Mouse (Mus musculus) neural tube, embryonic 10.5 days (tissue): ENCODE data around the gene Dclre1b.

ENCODE experiments used
- DNase-seq: peaks from one replicate; pipeline ENCODE4 v3.0.0-alpha.2; 2017; ENCODE audit warnings: low spot score; ENCODE audit errors: extremely low spot score

Dclre1b gene

DNA sequence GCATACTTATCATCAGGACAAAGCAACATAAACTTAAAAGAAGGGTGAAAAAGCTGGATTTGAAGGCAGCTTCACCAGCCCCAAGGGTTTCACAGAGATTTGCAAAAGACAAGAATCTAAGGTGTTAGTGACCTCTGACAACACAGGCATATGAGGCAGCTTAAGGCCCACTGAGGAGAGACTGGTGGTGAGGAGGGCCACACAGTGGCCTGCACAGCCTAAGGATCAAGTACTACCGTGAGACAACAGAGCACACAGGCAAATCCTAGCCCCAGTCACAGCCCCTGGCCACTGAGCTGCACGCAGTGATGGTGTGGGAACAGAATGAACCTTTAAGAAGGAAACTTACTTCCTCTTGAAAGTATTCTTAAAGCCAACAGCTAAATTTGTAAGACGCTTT, 35.7 kb downstream of the Dclre1b start:
- DNase-seq, result no peak

DNA sequence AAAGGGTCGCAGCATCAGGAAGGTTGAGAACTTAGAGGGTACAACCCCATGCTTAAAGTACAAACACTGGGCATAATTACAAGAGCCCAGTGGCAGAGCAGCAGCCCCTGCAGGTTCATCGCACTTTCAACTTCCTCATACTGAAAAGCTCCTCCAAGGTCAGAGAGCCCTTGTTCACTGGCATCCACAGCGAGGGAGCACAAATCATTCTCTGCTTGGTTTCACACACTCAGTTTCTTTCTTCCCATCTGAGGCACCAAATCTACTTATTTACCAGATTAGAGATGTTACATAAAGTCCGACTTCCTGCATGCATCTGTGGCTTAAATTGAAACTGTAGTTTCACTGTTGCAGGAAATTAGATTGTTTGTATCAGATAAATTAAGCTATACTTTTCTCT, 36.4 kb downstream of the Dclre1b start:
- DNase-seq, result no peak

DNA sequence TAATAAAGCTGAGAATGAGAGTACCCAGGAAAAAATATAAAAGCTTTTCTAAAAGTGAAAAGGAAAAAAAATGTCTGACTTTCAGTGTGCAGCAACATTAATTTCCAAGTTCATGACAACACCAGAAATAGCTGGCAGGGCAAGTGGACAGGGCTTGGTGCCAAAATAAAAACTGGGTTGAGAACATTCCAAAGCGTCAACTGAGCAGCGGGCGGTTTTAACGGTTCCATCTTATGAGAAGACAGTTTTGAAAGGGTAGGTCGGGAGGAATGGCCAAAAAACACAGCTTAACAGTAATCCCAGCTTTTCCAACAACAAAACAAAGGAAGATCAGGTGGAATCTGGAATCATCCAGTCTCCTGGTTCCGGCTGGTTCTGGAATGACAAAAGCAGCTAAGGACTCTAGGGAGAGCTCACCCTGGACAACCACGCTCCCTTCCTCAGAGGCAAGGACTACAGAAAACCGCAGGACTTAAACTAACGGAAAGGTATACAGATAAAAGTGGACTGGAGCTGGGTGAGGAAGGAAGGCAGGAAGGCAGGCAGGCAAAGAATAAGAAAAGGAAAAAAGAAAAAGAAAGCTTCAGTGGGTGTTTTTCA, 37.6 kb downstream of the Dclre1b start:
- DNase-seq, result no peak

DNA sequence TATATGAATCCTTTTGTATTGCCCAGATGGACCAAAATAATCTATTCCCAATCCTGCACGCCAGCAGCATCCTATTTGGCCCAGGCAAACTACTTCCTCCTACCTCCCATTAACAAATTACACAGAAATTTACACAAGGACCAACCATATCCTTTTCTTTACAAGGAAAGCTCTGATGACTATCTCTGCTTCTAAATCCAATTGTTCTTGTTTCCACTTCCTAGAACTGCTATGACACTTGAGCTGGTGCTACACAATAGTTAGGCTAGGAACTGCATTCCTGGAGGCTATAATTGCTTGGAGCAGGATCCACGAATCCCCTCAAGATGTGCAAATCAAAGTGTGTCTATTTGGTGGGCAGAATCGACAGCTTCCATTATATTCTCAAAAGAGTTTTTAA, 42.5 kb downstream of the Dclre1b start:
- no peak for DNase-seq

DNA sequence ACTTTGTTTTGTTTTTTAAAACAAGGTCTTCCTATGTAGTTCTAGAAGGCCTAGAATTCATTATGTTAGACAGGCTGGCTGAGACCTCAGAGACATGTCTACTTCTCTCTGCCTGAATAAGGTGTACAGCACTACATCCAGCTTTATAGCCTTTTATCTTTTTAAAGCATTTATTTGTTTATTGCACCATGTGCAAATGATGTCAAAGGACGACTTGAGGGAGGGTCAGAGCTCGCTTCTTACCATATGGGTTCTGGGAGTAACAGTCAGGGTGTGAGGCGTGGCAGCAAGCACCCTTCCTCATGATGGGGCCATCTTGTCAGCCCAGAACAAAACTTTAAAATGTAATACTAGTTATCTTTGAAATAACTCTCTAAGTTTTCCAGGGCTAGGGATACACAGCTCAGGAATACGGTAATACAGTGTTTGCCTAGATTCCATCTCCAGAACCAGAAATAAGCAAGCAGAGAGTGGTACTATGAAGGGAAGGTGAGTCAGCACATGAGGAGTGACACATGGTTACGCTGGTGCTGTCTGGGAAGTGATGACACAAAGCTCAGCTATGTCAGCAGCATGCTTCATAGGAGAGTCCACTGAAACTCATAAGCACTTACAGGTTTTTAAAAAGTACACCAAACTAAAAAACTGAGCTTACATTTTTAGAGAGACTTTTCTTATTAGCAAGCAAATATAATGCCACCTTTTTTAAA, 49.8 kb downstream of the Dclre1b start:
- DNase-seq, result no peak

DNA sequence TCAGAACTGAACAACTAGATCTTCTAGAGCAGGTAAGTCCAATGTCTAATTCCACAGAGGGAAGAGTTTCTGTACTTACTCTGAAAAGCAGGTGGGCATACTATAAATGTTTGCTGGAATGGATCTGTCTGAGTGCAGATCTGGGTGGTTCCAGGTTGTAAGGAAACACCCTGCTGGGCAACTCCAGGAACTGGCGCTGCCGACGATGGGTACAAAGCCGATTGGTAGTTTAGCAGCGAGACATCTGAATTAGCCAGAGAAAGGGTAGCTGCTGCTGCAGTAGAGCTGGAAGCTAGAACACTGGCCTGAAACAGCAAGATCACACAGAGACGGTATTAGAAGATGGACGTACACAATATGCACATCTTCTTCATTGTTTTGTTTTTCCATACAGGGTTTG, 50.8 kb downstream of the Dclre1b start:
- DNase-seq, result no peak

DNA sequence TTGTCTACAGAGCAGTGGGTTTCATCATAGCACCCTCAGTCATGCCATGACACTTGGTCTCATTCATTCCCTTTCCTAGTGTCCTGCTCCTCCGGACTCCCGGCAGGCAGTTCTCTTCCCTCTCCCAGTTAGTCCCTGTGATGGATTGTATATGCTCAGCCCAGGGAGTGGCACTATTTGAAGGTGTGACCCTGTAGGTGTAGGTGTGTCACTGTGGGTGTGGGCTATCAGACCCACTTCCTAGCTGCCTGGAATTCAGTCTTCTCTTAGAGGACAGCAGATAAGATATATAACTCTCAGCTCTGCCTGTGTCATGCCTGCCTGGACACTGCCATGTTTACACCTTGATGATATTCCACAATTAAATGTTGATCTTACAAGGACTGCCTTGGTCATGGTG, 52.3 kb downstream of the Dclre1b start:
- no peak for DNase-seq

DNA sequence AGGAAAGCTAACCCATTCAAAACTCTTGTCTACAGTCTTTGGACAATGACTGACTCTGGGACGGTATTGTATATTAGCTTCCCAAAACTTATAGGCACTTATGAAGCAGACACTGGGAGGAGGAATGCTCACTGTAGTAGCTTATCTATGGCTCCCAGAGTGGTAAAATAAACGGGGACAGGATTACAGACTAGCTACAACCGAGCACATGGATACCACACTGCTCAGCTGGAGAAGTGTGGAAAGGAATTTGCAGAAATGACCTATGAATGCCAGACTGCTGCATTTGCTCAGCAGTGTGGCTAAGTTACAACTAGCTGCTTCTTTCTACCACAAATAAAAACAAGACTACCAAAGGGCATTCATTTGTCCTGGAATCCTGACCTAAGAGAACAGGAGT, 53.9 kb downstream of the Dclre1b start:
- DNase-seq, result no peak

DNA sequence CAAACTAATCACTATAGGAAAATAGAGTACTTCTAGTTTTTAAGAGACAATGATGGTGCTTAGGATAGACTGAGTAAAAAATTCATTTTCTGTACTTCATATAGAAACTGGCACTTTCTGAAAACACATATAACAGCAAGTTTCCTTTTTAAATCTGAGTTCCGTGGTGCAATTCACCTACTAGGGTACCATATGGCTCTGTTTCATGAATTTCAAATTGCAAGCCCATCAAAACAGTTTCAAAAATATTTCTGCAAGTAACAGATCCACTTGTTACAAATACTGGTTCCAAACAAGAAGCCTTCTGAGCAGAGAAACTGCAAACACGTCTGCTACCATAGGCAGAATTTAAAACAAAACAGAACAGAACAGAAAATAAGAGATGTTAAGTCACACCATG, 57.7 kb downstream of the Dclre1b start:
- no peak for DNase-seq
